Mouse (Mus musculus): Measurements from ENCODE around the gene Ahcyl2. TPM values are rescaled to one million over a fixed set of nuclear protein-coding genes. Genes with fewer than 3 reads are reported as not detected.

Gene Ahcyl2
- polyA plus RNA-seq, 1 experiment: 69.7 TPM

DNA sequence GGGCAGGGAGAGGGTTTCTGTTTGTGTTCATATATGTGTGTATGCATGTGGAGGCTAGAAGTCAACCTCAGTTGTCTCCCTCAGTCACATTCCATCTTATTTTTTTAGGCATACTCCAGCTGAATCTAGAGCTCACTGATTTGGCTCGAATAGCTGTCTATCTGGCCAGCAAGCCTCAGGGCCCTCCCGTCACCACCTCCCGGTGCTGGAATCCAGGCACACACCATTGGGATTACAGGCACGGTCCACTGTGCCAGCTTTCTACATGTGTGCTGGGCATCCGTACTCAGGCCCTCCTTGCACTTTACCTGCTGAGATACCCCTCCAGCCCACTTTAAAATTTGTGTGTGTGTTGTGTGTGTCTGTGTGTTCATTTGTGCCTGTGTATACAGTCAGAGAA, 107.8 kb downstream of the Ahcyl2 start:
- WGBS: 65% methylated on average over 5 of the region's 5 CpGs
- no peak for TF ChIP-seq POLR2A (IDR thresholded peaks at IDR 0.05; ENCODE audit: borderline replicate concordance, extremely low read depth, low read depth, low read length)
- TF ChIP-seq CTCF (IDR thresholded peaks at IDR 0.05; ENCODE audit: insufficient read depth, low read length): no peak
- no peak overlapping the region for H3K4me3 ChIP-seq (replicated peaks; ENCODE audit: extremely low read depth, low read depth, low read length)
- DNase-seq: no peak
- H3K4me1 ChIP-seq (ENCODE audit: control insufficient read depth, insufficient read depth, low read length): no peaks in the 10 kb centered on the region; the same call in 1 of the 2 replicates

GRCm38 (mm10) chr6:29876782-29877181, 109.0 kb downstream of the Ahcyl2 start:
- WGBS: 72% methylated on average over 4 of the region's 4 CpGs
- Histone ChIP-seq H3K4me1 (ENCODE audit: control insufficient read depth, insufficient read depth, low read length) (no peaks in the 10 kb centered on the region; the same call in 1 of the 2 replicates), H3K4me3 (replicated peaks; ENCODE audit: extremely low read depth, low read depth, low read length) (no peak overlapping the region)
- no peak for DNase-seq
- no peak for TF ChIP-seq POLR2A (IDR thresholded peaks at IDR 0.05; ENCODE audit: borderline replicate concordance, extremely low read depth, low read depth, low read length)
- no peak for TF ChIP-seq CTCF (IDR thresholded peaks at IDR 0.05; ENCODE audit: insufficient read depth, low read length)

- no peak overlapping the region for H3K4me3 ChIP-seq (replicated peaks; ENCODE audit: extremely low read depth, low read depth, low read length)
- DNase-seq: no peak
- no peaks in the 10 kb centered on the region for H3K4me1 ChIP-seq (ENCODE audit: control insufficient read depth, insufficient read depth, low read length)
- no peak for TF ChIP-seq CTCF (IDR thresholded peaks at IDR 0.05; ENCODE audit: insufficient read depth, low read length)
Observed at GRCm38 (mm10) chr6:29879579-29879978, 111.8 kb downstream of the Ahcyl2 start.

GRCm38 (mm10) chr6:29880796-29881195, 113.0 kb downstream of the Ahcyl2 start:
- no peak for DNase-seq
- WGBS: 91% methylated on average over 3 of the region's 3 CpGs
- TF ChIP-seq CTCF (IDR thresholded peaks at IDR 0.05; ENCODE audit: insufficient read depth, low read length) (no peak), POLR2A (IDR thresholded peaks at IDR 0.05; ENCODE audit: borderline replicate concordance, extremely low read depth, low read depth, low read length) (no peak)

DNA sequence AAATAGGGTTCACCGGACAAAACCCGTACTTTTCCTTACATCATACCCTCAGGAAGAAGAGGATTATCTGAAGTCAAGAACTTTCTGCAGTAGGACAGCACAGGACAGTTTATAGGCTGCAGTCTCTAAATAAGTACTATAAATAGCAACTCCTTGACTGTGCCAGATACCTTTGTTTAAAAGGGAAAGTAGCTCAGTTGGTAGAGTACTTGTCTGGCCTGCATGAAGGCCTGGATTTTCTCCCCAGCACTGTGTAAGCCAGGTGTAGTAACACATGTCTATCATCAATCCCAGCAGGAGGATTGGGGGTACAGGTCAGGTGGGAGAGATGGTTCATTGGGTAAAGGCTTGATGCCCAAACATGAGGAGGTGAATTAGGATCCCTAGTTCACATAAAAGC, 114.1 kb downstream of the Ahcyl2 start:
- no peaks in the 10 kb centered on the region for H3K4me1 ChIP-seq (ENCODE audit: control insufficient read depth, insufficient read depth, low read length)
- no peak overlapping the region for H3K4me3 ChIP-seq (replicated peaks; ENCODE audit: extremely low read depth, low read depth, low read length)
- TF ChIP-seq POLR2A (IDR thresholded peaks at IDR 0.05; ENCODE audit: borderline replicate concordance, extremely low read depth, low read depth, low read length) (no peak), CTCF (IDR thresholded peaks at IDR 0.05; ENCODE audit: insufficient read depth, low read length) (no peak)
- no peak for DNase-seq
- 73% methylated on average over 2 of the region's 2 CpGs for WGBS

More at GRCm38 (mm10) chr6:29880796-29881195, 113.0 kb downstream of the Ahcyl2 start:
- Histone ChIP-seq H3K4me3 (replicated peaks; ENCODE audit: extremely low read depth, low read depth, low read length) (no peak overlapping the region), H3K4me1 (ENCODE audit: control insufficient read depth, insufficient read depth, low read length) (no peaks in the 10 kb centered on the region)

- TF ChIP-seq CTCF (IDR thresholded peaks at IDR 0.05; ENCODE audit: insufficient read depth, low read length) (no peak), POLR2A (IDR thresholded peaks at IDR 0.05; ENCODE audit: borderline replicate concordance, extremely low read depth, low read depth, low read length) (no peak)
- WGBS: 81% methylated on average over 6 of the region's 6 CpGs
Observed at GRCm38 (mm10) chr6:29882870-29883269, 115.1 kb downstream of the Ahcyl2 start.

GRCm38 (mm10) chr6:29891151-29891550, 123.3 kb downstream of the Ahcyl2 start:
- no peaks in the 10 kb centered on the region for H3K4me1 ChIP-seq (ENCODE audit: control insufficient read depth, insufficient read depth, low read length)

More at GRCm38 (mm10) chr6:29882870-29883269, 115.1 kb downstream of the Ahcyl2 start:
- Histone ChIP-seq H3K4me1 (ENCODE audit: control insufficient read depth, insufficient read depth, low read length) (no peaks in the 10 kb centered on the region), H3K4me3 (replicated peaks; ENCODE audit: extremely low read depth, low read depth, low read length) (no peak overlapping the region)
- DNase-seq: no peak

DNA sequence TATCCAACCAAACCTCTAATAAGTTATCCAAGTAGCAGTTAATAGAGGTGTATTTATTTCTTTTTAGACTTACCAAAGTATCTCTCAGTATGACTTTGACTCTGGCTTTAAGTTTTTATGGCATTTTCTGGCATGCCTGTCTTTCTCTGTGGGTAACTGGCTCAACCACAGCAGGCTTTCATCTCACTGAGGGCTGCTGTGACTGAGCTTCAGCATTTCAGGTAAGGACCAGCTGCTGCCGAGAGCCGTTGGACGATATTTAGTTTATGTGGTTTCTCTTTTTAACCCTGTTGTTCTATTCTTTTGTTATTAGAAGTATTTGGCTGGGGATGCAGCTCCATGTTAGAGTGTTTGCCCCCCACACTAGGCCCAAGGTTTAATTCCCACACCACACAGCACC, 129.2 kb downstream of the Ahcyl2 start:
- no peak for DNase-seq
- H3K4me1 ChIP-seq (ENCODE audit: control insufficient read depth, insufficient read depth, low read length): no peaks in the 10 kb centered on the region
- TF ChIP-seq CTCF (IDR thresholded peaks at IDR 0.05; ENCODE audit: insufficient read depth, low read length): no peak
- no peak for TF ChIP-seq POLR2A (IDR thresholded peaks at IDR 0.05; ENCODE audit: borderline replicate concordance, extremely low read depth, low read depth, low read length)
- WGBS: 92% methylated on average over 3 of the region's 3 CpGs
- H3K4me3 ChIP-seq (replicated peaks; ENCODE audit: extremely low read depth, low read depth, low read length): no peak overlapping the region

More at GRCm38 (mm10) chr6:29891151-29891550, 123.3 kb downstream of the Ahcyl2 start:
- no peak overlapping the region for H3K4me3 ChIP-seq (replicated peaks; ENCODE audit: extremely low read depth, low read depth, low read length)
- no peak for DNase-seq
- TF ChIP-seq POLR2A (IDR thresholded peaks at IDR 0.05; ENCODE audit: borderline replicate concordance, extremely low read depth, low read depth, low read length) (no peak), CTCF (IDR thresholded peaks at IDR 0.05; ENCODE audit: insufficient read depth, low read length) (no peak)
- WGBS: 67% methylated on average over 11 of the region's 11 CpGs

GRCm38 (mm10) chr6:29901450-29901849, 133.6 kb downstream of the Ahcyl2 start:
- H3K4me3 ChIP-seq (replicated peaks; ENCODE audit: extremely low read depth, low read depth, low read length): no peak overlapping the region
- TF ChIP-seq POLR2A (IDR thresholded peaks at IDR 0.05; ENCODE audit: borderline replicate concordance, extremely low read depth, low read depth, low read length): no peak

DNA sequence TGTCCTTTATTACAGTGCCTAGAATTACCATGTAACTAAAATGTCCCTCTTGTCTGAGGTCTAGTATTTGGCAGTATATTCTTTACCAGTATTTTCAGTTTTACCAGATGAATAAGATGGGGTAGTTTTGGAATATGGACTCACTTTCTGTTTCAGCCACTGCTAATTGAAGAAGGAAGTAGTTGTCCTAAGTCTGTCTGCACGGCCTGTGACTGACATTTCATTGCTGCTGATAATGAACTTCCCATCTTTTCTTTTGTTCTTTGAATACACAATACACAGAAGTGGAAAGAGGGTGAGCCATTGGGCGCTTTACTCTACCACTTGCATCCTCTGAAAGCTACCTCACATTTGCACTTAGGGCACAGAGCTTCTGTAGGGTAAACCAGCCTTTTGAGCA, 134.4 kb downstream of the Ahcyl2 start:
- no peak for DNase-seq
- no peak overlapping the region for H3K4me3 ChIP-seq (replicated peaks; ENCODE audit: extremely low read depth, low read depth, low read length)
- TF ChIP-seq CTCF (IDR thresholded peaks at IDR 0.05; ENCODE audit: insufficient read depth, low read length) (no peak), POLR2A (IDR thresholded peaks at IDR 0.05; ENCODE audit: borderline replicate concordance, extremely low read depth, low read depth, low read length) (no peak)
- H3K4me1 ChIP-seq (ENCODE audit: control insufficient read depth, insufficient read depth, low read length): no peaks in the 10 kb centered on the region
- 45% methylated on average over 2 of the region's 2 CpGs for WGBS

More at GRCm38 (mm10) chr6:29901450-29901849, 133.6 kb downstream of the Ahcyl2 start:
- no peak for DNase-seq
- 98% methylated on average over 1 of the region's 1 CpGs for WGBS
- no peaks in the 10 kb centered on the region for H3K4me1 ChIP-seq (ENCODE audit: control insufficient read depth, insufficient read depth, low read length)

Measured in lung, adult 2 months (tissue).